Mouse (Mus musculus) liver, postnatal 0 days (tissue): ENCODE results near the gene Iqgap1.

Experiments used
- CTCF ChIP-seq: sonication (generic); IDR thresholded peaks from 2 replicates; pipeline ENCODE4 v1.5.1; 2016; ENCODE audit warnings: antibody characterized with exemption, low read depth
- EP300 ChIP-seq: IDR thresholded peaks from 2 replicates; pipeline ENCODE4 v1.6.1; 2016; ENCODE audit warnings: antibody characterized with exemption, low read depth, mild to moderate bottlenecking

- TF ChIP-seq CTCF (no peak), EP300 (no peak)
These were observed 41.9 kb downstream of the Iqgap1 start for GRCm38 (mm10) chr7:80783841-80784240.
